Mouse (Mus musculus) C2C12 (cell line): ENCODE measurements around the gene Mrpl3. TPM values are rescaled to one million over a fixed set of nuclear protein-coding genes. Genes with fewer than 3 reads are reported as not detected.

Experiments
- H3K27me3 ChIP-seq: one replicate; pipeline ENCODE4 v1.6.1; 2011; ENCODE audit not compliant: control insufficient read depth, insufficient read depth, insufficient read length
- H3K36me3 ChIP-seq: one replicate; pipeline ENCODE4 v1.6.1; 2011; ENCODE audit not compliant: control insufficient read depth, insufficient read depth
- H3K4me3 ChIP-seq: one replicate; pipeline ENCODE4 v1.5.1; 2011; ENCODE audit warnings: mild to moderate bottlenecking, control low read depth; ENCODE audit not compliant: poor library complexity, insufficient read depth, severe bottlenecking
- H3K79me2 ChIP-seq: one replicate; pipeline ENCODE4 v1.6.1; 2011; ENCODE audit not compliant: control insufficient read depth, insufficient read depth
- H3K79me3 ChIP-seq: one replicate; pipeline ENCODE4 v1.6.1; 2011; ENCODE audit warnings: low read depth, control low read depth
- H3ac ChIP-seq: one replicate; pipeline ENCODE3; 2011; ENCODE audit warnings: low read depth; ENCODE audit not compliant: control insufficient read depth, insufficient read length
- CEBPB ChIP-seq: IDR thresholded peaks from one replicate; pipeline ENCODE4 v1.6.1; 2011; ENCODE audit warnings: low read depth, mild to moderate bottlenecking, control low read depth, moderate library complexity
- CTCF ChIP-seq: IDR thresholded peaks from one replicate; pipeline ENCODE4 v1.5.1; 2011; ENCODE audit not compliant: control insufficient read depth, insufficient read depth, insufficient read length
- FOSL1 ChIP-seq: IDR thresholded peaks from one replicate; pipeline ENCODE4 v1.8.0; 2011; ENCODE audit warnings: mild to moderate bottlenecking, low read length; ENCODE audit not compliant: poor library complexity, insufficient read depth, severe bottlenecking
- MAX ChIP-seq: IDR thresholded peaks from one replicate; pipeline ENCODE4 v1.6.1; 2011; ENCODE audit warnings: mild to moderate bottlenecking, control low read depth
- MYOD1 ChIP-seq: IDR thresholded peaks from one replicate; pipeline ENCODE4 v1.6.1; 2011; ENCODE audit warnings: low read depth; ENCODE audit not compliant: control insufficient read depth, insufficient read length
- MYOG ChIP-seq: IDR thresholded peaks from one replicate; pipeline ENCODE4 v1.6.1; 2011; ENCODE audit not compliant: control insufficient read depth, insufficient read length; ENCODE audit errors: extremely low read depth
- USF1 ChIP-seq: IDR thresholded peaks from one replicate; pipeline ENCODE4 v1.6.1; 2011; ENCODE audit warnings: low read depth, mild to moderate bottlenecking, control low read depth, moderate library complexity
- polyA plus RNA-seq: library from polyadenylated mRNA; unstranded; fragments of >200 nt; fragmentation: generic; extraction: Trizol; gene quantifications from one replicate; pipeline ENCODE4 v1.2.1, GENCODE M21; 2012; ENCODE audit warnings: missing spikeins

The Mrpl3 gene
- polyA plus RNA-seq, 1 experiment, result 93.3 TPM

- Histone ChIP-seq H3K79me3 (no peaks in the 10 kb centered on the region), H3K36me3 (peaks cover 30% of the 10 kb centered on the region), H3ac (no peak overlapping the region), H3K4me3 (no peak overlapping the region), H3K79me2 (no peaks in the 10 kb centered on the region), H3K27me3 (no peaks in the 10 kb centered on the region)
- TF ChIP-seq CEBPB (no peak), MYOG (no peak), MYOD1 (no peak), MAX (no peak), FOSL1 (no peak), CTCF (no peak), USF1 (no peak)
Measured at GRCm38 (mm10) chr9:105069106-105069505, 16.1 kb downstream of the Mrpl3 start.

- H3K4me3 ChIP-seq, result no peak overlapping the region
- no peak for TF ChIP-seq USF1
- TF ChIP-seq MYOG, result no peak
- TF ChIP-seq MYOD1, result no peak
- TF ChIP-seq CEBPB, result no peak
- no peak for TF ChIP-seq MAX
- no peak for TF ChIP-seq CTCF
- TF ChIP-seq FOSL1, result no peak
- no peaks in the 10 kb centered on the region for H3K79me3 ChIP-seq
- H3K27me3 ChIP-seq, result no peaks in the 10 kb centered on the region
- peaks cover 16% of the 10 kb centered on the region for H3K36me3 ChIP-seq
- H3K79me2 ChIP-seq, result no peaks in the 10 kb centered on the region
- H3ac ChIP-seq, result no peak overlapping the region
Measured at GRCm38 (mm10) chr9:105072991-105073748, 20.1 kb downstream of the Mrpl3 start.

DNA sequence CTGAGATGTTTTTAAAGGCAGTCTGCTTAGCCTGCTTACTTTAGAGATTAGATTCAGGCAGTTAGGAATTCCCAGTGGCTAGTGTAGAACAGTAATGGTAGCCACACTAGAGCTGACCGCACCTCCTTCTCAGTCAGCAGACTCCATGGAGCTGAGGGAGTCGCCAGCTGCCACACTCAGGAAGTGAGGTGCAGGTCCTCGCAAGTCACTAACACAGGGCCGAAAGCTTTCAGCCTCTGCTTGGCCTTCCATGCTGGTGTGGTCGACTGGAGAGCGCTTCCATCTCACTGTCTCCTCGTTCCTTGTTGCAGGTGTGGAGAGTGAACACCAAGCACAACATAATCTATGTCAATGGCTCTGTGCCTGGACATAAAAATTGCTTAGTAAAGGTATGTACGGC lies 21.8 kb downstream of the Mrpl3 start:
- no peak for TF ChIP-seq CEBPB
- no peak for TF ChIP-seq USF1
- no peak for TF ChIP-seq MYOD1
- no peak for TF ChIP-seq FOSL1
- no peak for TF ChIP-seq MAX
- TF ChIP-seq MYOG, result no peak
- TF ChIP-seq CTCF, result no peak
- H3ac ChIP-seq, result no peak overlapping the region
- no peak overlapping the region for H3K4me3 ChIP-seq
- H3K79me2 ChIP-seq, result no peaks in the 10 kb centered on the region
- peaks cover 11% of the 10 kb centered on the region for H3K36me3 ChIP-seq
- H3K79me3 ChIP-seq, result no peaks in the 10 kb centered on the region
- H3K27me3 ChIP-seq, result no peaks in the 10 kb centered on the region

DNA sequence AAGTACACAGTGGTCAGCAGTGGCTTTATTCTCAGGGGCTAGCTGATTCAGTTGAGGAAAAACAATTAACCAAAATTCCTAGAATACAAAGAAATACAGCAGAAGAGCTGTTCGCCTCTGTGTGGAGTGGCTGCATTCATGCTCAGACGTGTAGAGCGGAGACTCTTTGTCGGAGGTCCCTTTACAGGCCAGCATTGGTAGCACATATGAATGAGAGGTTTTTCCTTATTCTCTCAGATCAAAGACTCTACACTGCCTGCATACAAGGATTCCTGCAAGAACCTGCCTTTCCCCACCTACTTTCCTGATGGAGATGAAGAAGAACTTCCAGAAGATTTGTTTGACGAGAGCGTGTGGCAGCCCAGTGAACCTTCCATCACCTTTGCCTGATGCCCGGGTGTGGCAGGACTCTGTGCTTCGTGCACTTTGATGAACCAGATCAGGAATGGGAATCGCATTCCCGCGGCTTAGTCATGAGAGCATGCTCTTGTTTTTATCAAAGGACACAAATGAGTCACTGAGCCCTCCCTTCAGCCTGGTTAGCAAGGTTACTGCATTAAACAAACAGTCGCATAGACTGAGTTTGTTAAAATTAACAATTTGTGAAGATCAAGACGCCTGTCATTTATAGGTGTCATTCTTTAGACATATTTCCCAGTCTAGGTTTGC lies 23.9 kb downstream of the Mrpl3 start:
- H3K4me3 ChIP-seq, result no peak overlapping the region
- H3K36me3 ChIP-seq, result peaks cover 11% of the 10 kb centered on the region
- TF ChIP-seq MYOG (no peak), MYOD1 (no peak), MAX (no peak), CTCF (no peak), CEBPB (no peak), USF1 (no peak), FOSL1 (no peak)
- H3K27me3 ChIP-seq, result no peaks in the 10 kb centered on the region
- no peaks in the 10 kb centered on the region for H3K79me3 ChIP-seq
- no peaks in the 10 kb centered on the region for H3K79me2 ChIP-seq
- no peak overlapping the region for H3ac ChIP-seq

GRCm38 (mm10) chr9:105078460-105078859 lies 25.4 kb downstream of the Mrpl3 start:
- Histone ChIP-seq H3K27me3 (no peaks in the 10 kb centered on the region), H3K36me3 (peaks cover 11% of the 10 kb centered on the region), H3K79me2 (no peaks in the 10 kb centered on the region), H3K79me3 (no peaks in the 10 kb centered on the region), H3K4me3 (no peak overlapping the region), H3ac (no peak overlapping the region)
- TF ChIP-seq MAX (no peak), USF1 (no peak), CEBPB (no peak), CTCF (no peak), FOSL1 (no peak), MYOD1 (no peak), MYOG (no peak)
